Mouse (Mus musculus) embryonic fibroblast, embryonic 13.5 days (primary cell): Measurements from ENCODE around the gene Spg7.

Source experiments
- CTCF ChIP-seq: IDR thresholded peaks from 2 replicates; pipeline ENCODE4 v1.5.1; 2011; ENCODE audit warnings: mild to moderate bottlenecking, control low read depth, low read length, moderate library complexity, borderline replicate concordance; ENCODE audit not compliant: insufficient read depth
- POLR2A ChIP-seq: IDR thresholded peaks from 2 replicates; pipeline ENCODE4 v1.6.1; 2011; ENCODE audit warnings: low read depth, mild to moderate bottlenecking, control low read depth, low read length, moderate library complexity

GRCm38 (mm10) chr8:123131041-123131440 is 68.3 kb downstream of the Spg7 start:
- no peak for TF ChIP-seq CTCF
- no peak for TF ChIP-seq POLR2A
